Mouse (Mus musculus): ENCODE measurements at regions not wholly inside any gene's neighbourhood (a gene's known extent, or its start where the extent isn't known, plus 50 kb on each side); places are given as distances from the start of the nearest gene placed in this dataset.

DNA sequence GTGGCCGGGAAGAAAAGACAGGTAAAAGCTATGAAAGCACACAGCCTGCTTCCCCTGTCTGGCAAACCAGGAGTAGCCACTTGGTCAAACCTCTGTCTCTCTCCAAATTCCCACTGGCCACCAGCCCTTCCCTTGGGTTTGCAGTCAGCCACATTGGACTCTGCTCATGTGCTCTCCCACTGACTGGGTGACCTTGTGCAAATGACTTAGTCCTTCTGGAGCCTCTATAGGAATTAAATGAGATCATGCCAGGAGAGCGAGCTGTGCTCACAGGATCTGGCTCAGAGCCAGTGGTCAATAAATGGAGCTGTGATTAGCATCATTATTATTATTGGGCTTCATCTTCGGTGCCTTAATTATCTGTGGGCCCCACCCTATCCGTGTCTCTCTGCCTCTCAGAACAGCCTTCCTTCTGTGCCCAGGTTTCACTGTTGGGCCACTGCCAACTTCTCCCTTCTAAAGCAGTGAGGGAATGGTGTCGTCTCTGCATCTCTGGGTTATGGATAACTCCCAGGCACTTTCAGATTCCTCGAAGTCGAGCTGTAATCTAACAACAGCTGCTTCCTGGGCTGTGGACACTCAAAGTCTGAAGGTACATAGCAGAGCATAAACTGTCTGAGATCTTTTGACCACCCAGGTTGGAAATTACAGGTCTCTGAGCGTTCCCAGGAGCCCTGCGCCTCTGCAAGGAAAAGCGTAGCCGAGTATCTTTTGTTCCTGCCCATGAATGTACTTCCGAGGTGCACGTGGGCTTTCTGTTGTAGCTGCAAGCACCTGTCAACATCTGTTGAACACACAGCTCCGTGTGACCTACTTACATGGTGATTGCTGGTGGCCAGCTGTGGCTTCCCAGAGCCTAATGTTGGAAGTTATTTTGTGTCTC, 170.5 kb downstream of the Pik3r1 start:
- 70% methylated on average over 14 of the region's 14 CpGs for WGBS

DNA sequence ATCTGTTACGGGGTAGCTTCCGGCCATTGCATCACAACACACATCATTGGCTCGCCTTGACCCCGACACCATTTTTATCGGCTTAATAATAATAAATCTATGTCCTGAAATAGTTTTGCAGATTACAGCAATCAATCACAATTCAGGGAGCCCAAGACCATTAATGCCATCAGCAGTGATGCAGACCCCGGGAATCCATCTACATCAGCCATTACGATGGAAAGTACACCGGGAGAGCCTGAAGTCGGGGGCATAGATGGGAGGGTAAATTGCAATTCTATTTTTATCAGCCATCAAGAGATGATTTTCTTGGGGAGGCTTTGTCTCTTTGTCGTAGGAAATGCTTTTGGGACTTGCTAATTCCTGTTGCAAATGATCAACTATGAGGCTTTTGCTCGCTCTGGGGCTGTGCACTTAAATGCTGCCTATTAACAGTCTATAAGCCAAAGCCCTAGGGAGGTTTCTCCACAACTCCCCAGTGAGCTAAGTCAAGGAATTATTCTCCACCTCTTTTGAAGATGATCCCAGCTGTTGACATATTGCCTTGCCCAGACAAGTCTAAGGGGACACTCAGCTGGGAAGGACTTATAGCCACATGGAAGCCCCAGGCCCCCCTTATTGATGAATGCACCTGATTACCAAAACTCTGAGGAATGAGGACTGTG, 173.4 kb downstream of the Pik3r1 start:
- 87% methylated on average over 11 of the region's 11 CpGs for WGBS
- H3K4me1 ChIP-seq (replicated peaks) = peaks cover 6% of the 10 kb centered on the region

More for the DNA sequence above, 170.5 kb downstream of the Pik3r1 start:
- Histone ChIP-seq H3K4me3 (replicated peaks) (no peak overlapping the region), H3K9ac (replicated peaks) (no peak overlapping the region), H3K27ac (no peak overlapping the region), H3K9me3 (no peaks in the 10 kb centered on the region), H3K27me3 (no peaks in the 10 kb centered on the region), H3K36me3 (no peaks in the 10 kb centered on the region), H3K4me1 (replicated peaks) (peaks cover 6% of the 10 kb centered on the region), H3K4me2 (no peak overlapping the region)
- ATAC-seq (ENCODE audit: insufficient number of reproducible peaks, insufficient read depth, low FRiP score, low TSS enrichment, low read depth) = no peak

DNA sequence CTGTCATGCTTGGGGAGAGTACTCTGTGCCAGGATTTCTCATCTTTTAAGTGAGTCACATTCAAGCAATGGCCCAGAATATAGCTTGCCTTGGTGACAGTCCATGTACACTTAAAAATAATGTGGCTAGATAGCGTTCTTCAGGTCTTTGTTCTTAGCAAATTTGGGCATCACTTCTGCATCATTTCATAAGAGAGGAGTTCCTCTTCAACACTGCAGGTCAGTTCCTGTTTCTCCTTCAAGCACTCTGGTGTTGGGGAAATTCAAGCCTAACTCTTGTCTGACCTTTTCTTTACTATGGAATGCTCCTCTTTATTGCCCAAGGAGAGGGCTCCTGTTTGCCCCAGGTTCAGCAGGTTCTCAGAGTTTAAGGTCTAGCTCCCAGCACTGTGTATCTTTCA, 175.7 kb downstream of the Pik3r1 start:
- no peak for ATAC-seq (ENCODE audit: insufficient number of reproducible peaks, insufficient read depth, low FRiP score, low TSS enrichment, low read depth)
- Histone ChIP-seq H3K36me3 (no peaks in the 10 kb centered on the region), H3K27me3 (no peaks in the 10 kb centered on the region), H3K9me3 (no peaks in the 10 kb centered on the region), H3K9ac (replicated peaks) (no peak overlapping the region), H3K4me3 (replicated peaks) (no peak overlapping the region), H3K4me2 (no peak overlapping the region), H3K4me1 (replicated peaks) (peaks cover under 1% of the 10 kb centered on the region; the same call in 1 of the 2 replicates), H3K27ac (no peak overlapping the region)
- WGBS = 89% methylated on average over 1 of the region's 1 CpGs

More for the DNA sequence above, 173.4 kb downstream of the Pik3r1 start:
- no peak overlapping the region for H3K4me3 ChIP-seq (replicated peaks)
- H3K9ac ChIP-seq (replicated peaks) = no peak overlapping the region
- no peak overlapping the region for H3K4me2 ChIP-seq
- H3K27me3 ChIP-seq = no peaks in the 10 kb centered on the region
- no peaks in the 10 kb centered on the region for H3K9me3 ChIP-seq
- no peak for ATAC-seq (ENCODE audit: insufficient number of reproducible peaks, insufficient read depth, low FRiP score, low TSS enrichment, low read depth)
- H3K36me3 ChIP-seq = no peaks in the 10 kb centered on the region
- no peak overlapping the region for H3K27ac ChIP-seq

DNA sequence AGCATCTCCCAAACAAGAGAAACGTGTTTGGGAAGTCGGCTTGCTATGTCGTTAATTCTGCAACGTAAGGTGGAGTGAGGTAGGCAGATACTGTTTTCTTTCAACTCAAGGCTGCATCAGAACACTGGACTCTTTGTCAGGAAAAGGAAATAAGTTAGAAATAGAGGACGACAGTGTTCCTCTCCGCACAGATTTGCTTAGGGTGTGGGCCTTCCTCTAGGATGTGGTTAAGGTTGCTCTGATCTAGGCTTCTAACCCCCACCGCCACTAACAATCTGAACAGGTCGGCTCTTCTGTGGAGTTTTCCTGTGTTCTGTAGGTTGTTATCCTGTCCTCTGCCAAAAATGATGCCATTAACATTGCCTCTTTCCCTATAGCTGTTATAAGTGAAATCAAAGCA, 179.1 kb downstream of the Pik3r1 start:
- ATAC-seq (ENCODE audit: insufficient number of reproducible peaks, insufficient read depth, low FRiP score, low TSS enrichment, low read depth) = no peak
- no peaks in the 10 kb centered on the region for H3K36me3 ChIP-seq
- H3K27ac ChIP-seq = no peak overlapping the region
- H3K9me3 ChIP-seq = no peaks in the 10 kb centered on the region
- no peak overlapping the region for H3K4me3 ChIP-seq (replicated peaks)
- 81% methylated on average over 8 of the region's 8 CpGs for WGBS
- no peak overlapping the region for H3K9ac ChIP-seq (replicated peaks)
- H3K4me1 ChIP-seq (replicated peaks) = no peaks in the 10 kb centered on the region
- H3K4me2 ChIP-seq = no peak overlapping the region
- H3K27me3 ChIP-seq = no peaks in the 10 kb centered on the region

DNA sequence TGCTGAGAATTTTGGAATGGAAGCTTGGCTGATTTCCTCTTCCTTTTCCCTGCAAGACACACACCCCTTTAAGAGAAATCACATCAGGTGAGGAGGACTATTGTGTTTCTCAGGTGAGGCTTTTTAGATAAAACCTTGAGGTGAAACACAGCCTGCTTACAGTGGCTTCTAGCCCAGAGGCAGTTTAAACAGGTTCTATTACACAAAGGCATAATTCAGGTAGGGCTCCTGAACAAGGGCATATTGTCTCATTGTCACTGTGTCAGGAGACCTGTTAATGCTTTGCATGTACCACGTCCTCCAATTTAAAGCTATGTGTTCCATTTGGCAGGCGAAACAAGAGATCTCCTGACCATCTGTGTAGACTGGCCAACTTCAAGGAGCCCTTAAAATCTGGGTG, 181.2 kb downstream of the Pik3r1 start:
- Histone ChIP-seq H3K36me3 (no peaks in the 10 kb centered on the region), H3K27me3 (no peaks in the 10 kb centered on the region), H3K9ac (replicated peaks) (no peak overlapping the region), H3K27ac (no peak overlapping the region), H3K9me3 (no peaks in the 10 kb centered on the region), H3K4me3 (replicated peaks) (no peak overlapping the region), H3K4me2 (no peak overlapping the region), H3K4me1 (replicated peaks) (no peaks in the 10 kb centered on the region)
- WGBS = 72% methylated on average over 2 of the region's 2 CpGs
- ATAC-seq (ENCODE audit: insufficient number of reproducible peaks, insufficient read depth, low FRiP score, low TSS enrichment, low read depth) = no peak

DNA sequence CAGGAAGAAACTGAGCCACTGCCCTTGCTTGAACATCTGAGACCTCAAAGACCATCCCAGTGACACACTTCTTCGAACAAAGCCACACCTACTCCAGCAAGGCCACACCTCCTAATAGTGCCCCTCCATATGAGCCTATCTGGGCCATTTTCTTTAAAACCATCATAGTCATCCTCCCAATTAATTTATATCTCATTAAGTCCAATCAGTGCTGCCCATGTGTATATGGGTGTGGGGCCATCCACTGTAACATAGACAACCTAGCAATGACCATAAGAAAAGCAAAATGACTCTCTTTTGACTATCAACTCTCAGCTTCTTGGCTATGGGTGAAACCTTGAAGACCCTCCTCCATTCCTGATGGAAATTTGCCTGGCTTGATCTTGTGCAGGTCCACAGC, 191.5 kb downstream of the Pik3r1 start:
- 83% methylated on average over 1 of the region's 1 CpGs for WGBS
- Histone ChIP-seq H3K9ac (replicated peaks) (no peak overlapping the region), H3K27ac (no peak overlapping the region), H3K4me3 (replicated peaks) (no peak overlapping the region), H3K4me2 (no peak overlapping the region), H3K9me3 (no peaks in the 10 kb centered on the region), H3K36me3 (no peaks in the 10 kb centered on the region), H3K27me3 (no peaks in the 10 kb centered on the region), H3K4me1 (replicated peaks) (0 out of 2 replicates have a peak, but pooled peaks cover 4% of the 10 kb centered on the region)
- no peak for ATAC-seq (ENCODE audit: insufficient number of reproducible peaks, insufficient read depth, low FRiP score, low TSS enrichment, low read depth)

DNA sequence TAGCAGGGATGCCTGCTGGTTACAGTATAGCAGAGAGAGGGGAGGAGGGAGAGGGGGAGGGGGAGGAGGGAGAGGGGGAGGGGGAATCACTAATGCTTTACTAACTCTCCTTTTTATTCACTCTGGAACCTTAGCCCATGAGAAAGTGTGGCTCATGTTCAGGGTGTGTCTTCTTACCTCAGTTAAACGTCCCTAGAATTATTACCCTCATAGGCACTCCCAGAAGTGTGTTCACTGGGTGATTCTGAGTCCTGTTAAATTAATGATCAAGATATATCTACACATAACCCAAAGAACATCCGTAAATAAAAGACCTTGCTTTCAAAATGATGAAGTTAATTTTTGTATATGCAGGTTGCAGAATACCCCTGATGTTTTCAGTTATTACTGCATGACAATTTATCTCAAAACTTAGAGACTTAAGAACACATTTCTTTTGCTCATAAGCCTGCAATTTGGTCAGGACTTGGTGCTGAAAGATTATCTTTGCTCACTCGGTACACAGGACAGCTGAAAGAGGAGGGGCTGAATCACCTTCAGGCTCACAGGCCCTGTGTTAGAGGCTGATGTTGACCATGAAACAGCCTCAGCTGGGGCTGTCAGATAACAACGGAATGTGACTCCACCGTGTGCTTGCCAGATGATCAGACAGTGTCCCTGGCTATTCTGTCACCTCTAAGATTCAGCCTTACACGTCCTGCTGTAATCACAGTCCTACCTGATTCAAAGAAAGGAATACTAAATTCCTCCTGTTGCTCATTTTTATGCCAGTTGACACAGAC, 195.0 kb downstream of the Pik3r1 start:
- Histone ChIP-seq H3K36me3 (no peaks in the 10 kb centered on the region), H3K4me3 (replicated peaks) (no peak overlapping the region), H3K27me3 (no peaks in the 10 kb centered on the region), H3K9ac (replicated peaks) (no peak overlapping the region), H3K27ac (no peak overlapping the region), H3K4me2 (no peak overlapping the region), H3K9me3 (no peaks in the 10 kb centered on the region), H3K4me1 (replicated peaks) (0 out of 2 replicates have a peak, but pooled peaks cover 7% of the 10 kb centered on the region)
- WGBS = 62% methylated on average over 6 of the region's 6 CpGs
- no peak for ATAC-seq (ENCODE audit: insufficient number of reproducible peaks, insufficient read depth, low FRiP score, low TSS enrichment, low read depth)

DNA sequence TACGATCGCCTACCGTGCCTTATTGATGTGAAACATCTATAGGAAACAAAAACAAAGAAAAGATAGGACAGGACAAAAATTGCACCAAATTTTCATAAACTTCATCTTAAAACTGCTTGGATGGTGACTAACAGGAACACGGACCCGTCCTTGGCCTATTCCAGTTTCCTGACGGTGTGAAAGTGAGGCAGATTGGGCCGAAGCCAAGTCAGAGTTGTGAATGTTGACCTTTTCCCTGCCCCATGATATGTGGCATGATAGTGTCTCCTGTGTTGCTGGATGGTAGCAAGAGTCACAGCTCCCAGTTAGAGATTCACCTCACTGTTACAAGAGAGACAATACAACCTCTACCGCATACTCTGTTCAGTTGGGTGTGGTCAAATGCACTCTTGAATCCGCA, 195.8 kb downstream of the Pik3r1 start:
- H3K4me2 ChIP-seq = no peak overlapping the region
- H3K9ac ChIP-seq (replicated peaks) = no peak overlapping the region
- H3K27ac ChIP-seq = no peak overlapping the region
- H3K27me3 ChIP-seq = no peaks in the 10 kb centered on the region
- WGBS = 90% methylated on average over 9 of the region's 9 CpGs
- no peaks in the 10 kb centered on the region for H3K36me3 ChIP-seq
- H3K9me3 ChIP-seq = no peaks in the 10 kb centered on the region
- no peak for ATAC-seq (ENCODE audit: insufficient number of reproducible peaks, insufficient read depth, low FRiP score, low TSS enrichment, low read depth)
- no peak overlapping the region for H3K4me3 ChIP-seq (replicated peaks)
- 0 out of 2 replicates have a peak, but pooled peaks cover 7% of the 10 kb centered on the region for H3K4me1 ChIP-seq (replicated peaks)

DNA sequence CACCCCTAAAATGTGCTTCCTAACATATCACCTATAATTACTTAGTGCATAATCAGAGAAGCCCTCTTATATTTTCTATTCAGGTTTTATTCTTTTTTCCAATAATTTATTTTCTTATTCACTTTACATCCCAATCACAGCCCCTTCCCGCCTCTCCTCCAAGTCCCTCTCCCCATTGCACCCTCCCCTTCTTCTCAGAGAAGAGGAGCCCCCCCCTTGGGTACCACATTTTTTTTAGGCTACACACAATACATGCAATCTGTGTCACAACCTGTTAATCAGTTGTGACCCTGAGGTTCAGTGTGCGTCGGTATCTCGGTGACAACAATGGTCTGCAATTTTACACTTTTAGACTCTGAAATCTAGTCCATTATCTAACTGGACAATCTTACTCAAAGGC, 198.0 kb downstream of the Pik3r1 start:
- no peak for ATAC-seq (ENCODE audit: insufficient number of reproducible peaks, insufficient read depth, low FRiP score, low TSS enrichment, low read depth)

DNA sequence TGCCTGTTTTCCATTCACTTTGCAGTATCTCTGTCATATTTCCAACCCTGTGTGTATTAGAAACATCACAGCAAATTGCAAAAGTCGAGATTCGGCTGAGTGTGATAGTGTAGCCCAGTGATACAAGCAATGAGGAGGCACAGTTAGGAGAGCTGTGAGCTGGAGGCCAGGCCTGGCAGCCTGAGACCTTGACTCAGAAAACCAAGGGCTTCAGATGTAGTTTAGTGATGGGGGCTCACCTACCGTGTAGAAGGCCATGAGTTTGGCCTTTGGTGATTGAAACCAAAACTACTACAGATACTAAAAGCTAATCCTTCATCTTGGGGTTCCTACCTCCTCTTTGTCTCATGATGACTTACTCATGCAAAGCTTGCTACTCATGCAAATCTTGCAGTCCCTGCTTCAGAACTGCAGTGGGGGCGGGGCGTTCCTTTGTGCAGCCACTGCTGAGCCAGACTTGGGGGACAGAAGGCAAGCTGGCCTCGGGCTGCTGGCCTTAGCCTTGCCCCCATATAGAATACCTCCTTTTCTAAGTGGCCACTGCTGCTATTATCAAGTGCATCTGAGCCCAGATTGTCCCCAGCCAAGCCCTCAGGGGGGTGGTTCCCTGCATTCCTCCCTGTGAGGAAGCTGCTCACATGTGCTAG, 198.9 kb downstream of the Pik3r1 start:
- H3K4me2 ChIP-seq = no peak overlapping the region
- H3K9me3 ChIP-seq = no peaks in the 10 kb centered on the region
- 79% methylated on average over 6 of the region's 6 CpGs for WGBS
- H3K4me3 ChIP-seq (replicated peaks) = no peak overlapping the region
- H3K27ac ChIP-seq = no peak overlapping the region
- ATAC-seq (ENCODE audit: insufficient number of reproducible peaks, insufficient read depth, low FRiP score, low TSS enrichment, low read depth) = no peak
- H3K9ac ChIP-seq (replicated peaks) = no peak overlapping the region
- H3K4me1 ChIP-seq (replicated peaks) = 0 out of 2 replicates have a peak, but pooled peaks cover 7% of the 10 kb centered on the region
- H3K36me3 ChIP-seq = no peaks in the 10 kb centered on the region
- H3K27me3 ChIP-seq = no peaks in the 10 kb centered on the region

More for the DNA sequence above, 198.0 kb downstream of the Pik3r1 start:
- no peaks in the 10 kb centered on the region for H3K27me3 ChIP-seq
- 89% methylated on average over 4 of the region's 4 CpGs for WGBS
- no peak overlapping the region for H3K9ac ChIP-seq (replicated peaks)
- H3K4me1 ChIP-seq (replicated peaks) = 0 out of 2 replicates have a peak, but pooled peaks cover 7% of the 10 kb centered on the region
- H3K27ac ChIP-seq = no peak overlapping the region
- no peak overlapping the region for H3K4me3 ChIP-seq (replicated peaks)
- no peak overlapping the region for H3K4me2 ChIP-seq
- no peaks in the 10 kb centered on the region for H3K36me3 ChIP-seq
- no peaks in the 10 kb centered on the region for H3K9me3 ChIP-seq
